Mouse (Mus musculus) lung, adult 2 months (tissue): ENCODE results near the gene Aqp2. TPM values are rescaled to one million over a fixed set of nuclear protein-coding genes. Genes with fewer than 3 reads are reported as not detected.

ENCODE experiments used
- DNase-seq: peaks from one replicate; pipeline ENCODE4 v3.0.0; 2022
- H3K4me1 ChIP-seq: fragments of 200-500 bp; 2 replicates; pipeline ENCODE4 v1.6.1; 2011; ENCODE audit warnings: low read length; ENCODE audit not compliant: control insufficient read depth, insufficient read depth
- H3K4me3 ChIP-seq: fragments of 200-500 bp; replicated peaks from 2 replicates; pipeline ENCODE3; 2011; ENCODE audit warnings: low read depth, mild to moderate bottlenecking, control low read depth, low read length; ENCODE audit errors: extremely low read depth
- CTCF ChIP-seq: fragments of 200-500 bp; IDR thresholded peaks from 2 replicates; pipeline ENCODE4 v1.5.1; 2011; ENCODE audit warnings: mild to moderate bottlenecking, low read length, control low read depth; ENCODE audit not compliant: insufficient read depth
- POLR2A ChIP-seq: fragments of 200-500 bp; IDR thresholded peaks from 2 replicates; pipeline ENCODE4 v1.6.1; 2011; ENCODE audit warnings: low read depth, mild to moderate bottlenecking, control low read depth, low read length, borderline replicate concordance; ENCODE audit errors: extremely low read depth
- WGBS: fragments of 180-500 bp; shearing (Covaris S2); methylation state at CpG from one replicate; pipeline ENCODE4 v1.1.7; 2018; 5-methylcytosine and 5-hydroxymethylcytosine counted together
- polyA plus RNA-seq: library from polyadenylated mRNA; depleted of rRNA; stranded (reverse); fragments of >200 nt; gene quantifications from 2 replicates; pipeline ENCODE4 v1.2.3, GENCODE M21; 2012

Gene Aqp2
- polyA plus RNA-seq, 1 experiment = 1.1 TPM

GRCm38 (mm10) chr15:99597596-99597995 is 18.7 kb downstream of the Aqp2 start:
- 68% methylated on average over 8 of the region's 8 CpGs for WGBS
- no peak overlapping the region for H3K4me3 ChIP-seq
- DNase-seq = no peak
- H3K4me1 ChIP-seq = no peaks in the 10 kb centered on the region
- TF ChIP-seq POLR2A = no peak
- TF ChIP-seq CTCF = no peak

DNA sequence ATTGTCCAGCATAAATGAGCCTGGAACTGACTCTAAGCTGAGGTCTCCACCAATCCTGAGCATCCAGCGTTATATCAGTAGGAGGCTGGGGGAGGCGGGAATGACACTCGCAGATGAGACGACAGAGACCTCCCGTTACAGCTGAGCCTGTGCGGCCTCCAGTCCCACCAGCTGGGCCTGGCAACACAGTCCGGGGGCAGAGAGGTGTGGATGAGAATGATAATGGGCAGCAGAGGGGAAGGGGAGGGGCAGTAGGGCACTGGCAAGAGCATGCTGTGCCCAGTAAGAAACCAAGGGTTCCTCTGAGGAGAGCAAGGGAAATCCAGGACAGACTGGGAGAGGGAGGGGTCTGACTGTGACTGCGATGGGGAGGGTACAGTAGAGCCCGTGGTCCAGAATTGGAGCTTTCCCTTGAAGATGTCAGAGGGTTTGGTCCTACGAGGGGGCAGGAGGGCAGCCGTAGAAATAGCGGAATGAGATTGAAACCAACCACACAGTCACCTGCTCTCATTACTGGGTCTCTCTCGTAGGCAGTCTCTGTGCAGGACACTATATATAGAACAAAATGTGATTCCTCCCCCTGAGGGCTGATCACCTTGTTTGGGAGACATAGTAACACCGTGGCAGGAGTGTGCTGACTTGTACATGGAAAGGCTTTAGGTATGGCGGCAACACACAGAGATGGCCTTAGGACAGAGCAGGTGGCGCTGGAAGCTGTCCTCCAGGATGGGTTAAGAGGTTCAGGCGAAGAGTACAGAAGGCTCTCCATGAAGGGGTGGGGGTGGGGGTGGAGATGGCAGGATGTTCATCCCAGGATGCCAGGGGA is 20.6 kb downstream of the Aqp2 start:
- no peaks in the 10 kb centered on the region for H3K4me1 ChIP-seq
- no peak for TF ChIP-seq POLR2A
- TF ChIP-seq CTCF = no peak
- H3K4me3 ChIP-seq = no peak overlapping the region
- 65% methylated on average over 17 of the region's 17 CpGs for WGBS
- no peak for DNase-seq

GRCm38 (mm10) chr15:99600986-99601822 is 22.3 kb downstream of the Aqp2 start, which contains the start of gene Aqp6:
Gene Aqp6 (plus strand): TSS chr15:99601400.
- H3K4me3 ChIP-seq = no peak within 1 kb of the TSS
- DNase-seq = no peak
- no peaks in the 10 kb centered on the region for H3K4me1 ChIP-seq
- 78% methylated on average over 22 of the region's 22 CpGs for WGBS
- no peak for TF ChIP-seq POLR2A
- TF ChIP-seq CTCF = no peak

GRCm38 (mm10) chr15:99601823-99602120 is 22.9 kb downstream of the Aqp2 start:
- H3K4me3 ChIP-seq = no peak overlapping the region
- no peak for DNase-seq
- WGBS = 53% methylated on average over 5 of the region's 5 CpGs
- TF ChIP-seq CTCF (no peak), POLR2A (no peak)
- no peaks in the 10 kb centered on the region for H3K4me1 ChIP-seq

GRCm38 (mm10) chr15:99602206-99602820 is 23.5 kb downstream of the Aqp2 start:
- 88% methylated on average over 17 of the region's 17 CpGs for WGBS
- DNase-seq = no peak
- H3K4me3 ChIP-seq = no peak overlapping the region
- no peaks in the 10 kb centered on the region for H3K4me1 ChIP-seq
- TF ChIP-seq CTCF (no peak), POLR2A (no peak)

- Histone ChIP-seq H3K4me1 (no peaks in the 10 kb centered on the region), H3K4me3 (no peak overlapping the region)
- no peak for TF ChIP-seq POLR2A
- no peak for TF ChIP-seq CTCF
- DNase-seq = no peak
- 66% methylated on average over 7 of the region's 7 CpGs for WGBS
These were observed 24.4 kb downstream of the Aqp2 start for GRCm38 (mm10) chr15:99603216-99603615.

GRCm38 (mm10) chr15:99605595-99605994 is 26.7 kb downstream of the Aqp2 start:
- Histone ChIP-seq H3K4me1 (no peaks in the 10 kb centered on the region), H3K4me3 (no peak overlapping the region)
- TF ChIP-seq POLR2A = no peak
- TF ChIP-seq CTCF = no peak
- no peak for DNase-seq
- 82% methylated on average over 3 of the region's 3 CpGs for WGBS

DNA sequence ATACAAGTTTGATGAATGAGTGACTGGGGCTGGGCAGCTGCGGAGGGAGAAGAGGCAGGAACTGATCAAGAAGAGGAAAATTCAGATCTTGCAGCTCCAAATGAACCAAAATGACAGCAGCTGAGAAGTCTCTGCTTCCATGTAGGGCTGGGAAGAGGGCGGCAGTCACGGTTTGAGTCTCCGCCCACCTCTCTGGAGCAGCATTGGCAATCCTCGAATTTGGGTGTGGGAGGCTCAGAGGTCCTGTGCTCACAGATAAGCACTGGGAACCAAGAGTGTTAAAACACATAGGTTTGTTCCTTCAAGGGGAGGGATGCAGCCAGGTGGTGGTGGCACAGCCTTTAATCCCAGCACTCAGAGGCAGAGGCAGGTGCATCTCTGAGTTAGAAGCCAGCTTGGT is 27.7 kb downstream of the Aqp2 start:
- TF ChIP-seq CTCF (no peak), POLR2A (no peak)
- 32% methylated on average over 5 of the region's 5 CpGs for WGBS
- H3K4me3 ChIP-seq = no peak overlapping the region
- no peaks in the 10 kb centered on the region for H3K4me1 ChIP-seq
- DNase-seq = no peak

DNA sequence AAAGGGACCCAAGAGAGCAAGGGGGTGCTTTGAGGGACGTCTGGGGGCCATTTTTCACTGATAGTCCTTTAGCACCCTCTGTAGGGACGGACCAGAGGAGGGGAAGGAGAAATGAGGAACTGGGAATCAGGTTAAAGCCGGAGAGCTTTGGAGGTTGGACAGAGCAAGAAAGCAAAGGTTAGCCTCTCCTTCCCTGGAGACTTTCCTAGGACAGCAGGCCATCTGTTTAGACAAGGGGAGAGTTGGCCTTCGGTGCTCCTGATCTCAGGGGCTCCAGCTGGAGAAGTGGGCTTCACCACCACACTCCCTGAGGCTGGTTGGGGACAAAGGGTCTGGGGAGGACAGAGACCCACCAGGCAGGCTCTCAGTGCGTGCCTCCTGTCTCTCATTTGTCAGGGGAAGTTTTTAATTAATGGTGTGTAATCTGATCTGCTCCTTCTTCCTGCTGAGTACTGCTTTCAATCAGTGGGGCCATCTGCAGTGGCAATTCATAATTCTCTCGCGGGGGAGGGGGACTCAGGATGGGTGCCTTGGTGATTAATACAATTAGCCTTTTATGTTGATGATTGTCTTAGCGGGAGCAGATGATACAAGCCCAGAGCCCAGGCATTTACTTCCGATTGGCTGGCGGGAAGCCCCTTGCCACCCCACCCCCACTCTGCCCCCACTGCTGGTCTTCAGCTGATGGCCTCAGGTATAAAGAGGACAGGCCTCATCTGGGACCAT is 28.7 kb downstream of the Aqp2 start:
- TF ChIP-seq POLR2A (no peak), CTCF (no peak)
- 38% methylated on average over 10 of the region's 10 CpGs for WGBS
- no peak for DNase-seq
- H3K4me3 ChIP-seq = no peak overlapping the region
- no peaks in the 10 kb centered on the region for H3K4me1 ChIP-seq
